Mouse (Mus musculus) A20 (cell line): Measurements from ENCODE around the gene Med20.
"Not testable (repeated sequence)": the region's sequence is repeated elsewhere in the genome, so short reads cannot be mapped to it uniquely, and the experiment has no call there.

ENCODE experiments used
- DNase-seq: peaks from one replicate; pipeline ENCODE4 v3.0.0-alpha.2; 2011; ENCODE audit warnings: low read depth, low spot score

Med20 gene

DNA sequence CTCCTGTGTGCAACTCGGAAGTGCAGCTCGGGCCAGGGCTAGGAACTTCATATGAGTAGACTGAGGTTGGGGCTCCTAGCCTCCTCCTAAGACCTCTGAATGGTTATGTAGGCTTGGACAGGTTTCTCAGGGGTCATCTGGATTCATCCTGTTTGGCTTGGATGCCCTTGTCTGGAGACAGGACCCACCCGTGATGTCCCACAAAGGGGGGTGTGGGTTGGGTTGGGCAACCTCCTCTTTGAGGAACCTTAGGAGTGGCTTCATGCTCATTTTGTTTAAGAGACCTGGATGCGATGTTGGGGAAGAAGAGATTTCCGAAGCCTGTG lies 14.6 kb upstream of the Med20 start:
- no peak for DNase-seq

DNA sequence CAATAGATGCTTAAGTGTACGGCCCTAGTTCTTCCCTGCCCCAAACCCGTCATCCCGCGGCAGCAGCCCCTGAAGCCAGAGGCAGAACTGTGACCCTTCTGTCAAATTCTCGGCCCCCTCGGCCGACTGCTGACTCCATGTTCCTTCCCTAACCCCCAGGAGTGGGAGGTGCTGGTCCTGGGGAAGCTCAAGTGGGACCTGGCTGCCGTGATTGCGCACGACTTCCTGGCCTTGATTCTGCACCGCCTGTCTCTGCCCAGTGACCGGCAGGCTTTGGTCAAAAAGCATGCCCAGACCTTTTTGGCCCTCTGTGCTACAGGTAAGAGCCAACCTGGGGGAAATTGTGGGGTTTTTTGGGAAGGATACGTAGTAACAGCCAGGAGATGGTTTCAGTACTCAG lies 14.1 kb upstream of the Med20 start:
- no peak for DNase-seq

DNA sequence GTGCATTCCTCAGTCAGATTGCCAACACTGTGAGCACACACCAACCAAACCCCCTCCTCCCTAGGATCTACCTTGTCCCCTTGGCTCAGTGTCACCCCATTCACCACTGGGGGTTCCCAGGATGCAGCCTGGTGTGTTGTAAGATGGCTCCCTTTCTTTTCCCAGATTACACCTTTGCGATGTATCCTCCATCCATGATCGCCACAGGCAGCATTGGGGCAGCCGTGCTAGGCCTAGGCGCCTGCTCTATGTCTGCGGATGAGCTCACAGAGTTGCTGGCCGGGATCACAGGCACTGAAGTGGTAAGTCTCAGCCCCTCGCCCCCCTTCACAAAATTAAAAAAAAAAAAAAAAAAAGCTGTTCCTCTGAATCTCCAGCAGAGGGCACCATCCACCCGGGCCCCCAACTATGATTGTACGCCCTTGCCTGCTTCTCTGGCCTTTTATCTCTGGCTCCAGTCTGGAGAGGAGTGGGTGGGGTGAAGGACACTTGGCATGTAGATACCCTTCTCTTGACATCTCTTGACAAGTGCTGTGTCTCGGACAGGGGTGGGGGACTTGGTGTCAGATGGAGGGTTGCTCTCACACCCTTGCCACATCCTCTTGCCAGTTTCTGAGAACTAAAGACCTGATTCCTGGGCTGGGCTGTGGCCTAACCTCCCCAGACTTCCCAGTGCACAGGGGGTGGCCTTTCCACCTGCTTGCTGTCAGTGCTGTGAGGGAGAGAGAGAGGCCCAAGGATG lies 13.4 kb upstream of the Med20 start:
- peak; percentile 61 for DNase-seq

DNA sequence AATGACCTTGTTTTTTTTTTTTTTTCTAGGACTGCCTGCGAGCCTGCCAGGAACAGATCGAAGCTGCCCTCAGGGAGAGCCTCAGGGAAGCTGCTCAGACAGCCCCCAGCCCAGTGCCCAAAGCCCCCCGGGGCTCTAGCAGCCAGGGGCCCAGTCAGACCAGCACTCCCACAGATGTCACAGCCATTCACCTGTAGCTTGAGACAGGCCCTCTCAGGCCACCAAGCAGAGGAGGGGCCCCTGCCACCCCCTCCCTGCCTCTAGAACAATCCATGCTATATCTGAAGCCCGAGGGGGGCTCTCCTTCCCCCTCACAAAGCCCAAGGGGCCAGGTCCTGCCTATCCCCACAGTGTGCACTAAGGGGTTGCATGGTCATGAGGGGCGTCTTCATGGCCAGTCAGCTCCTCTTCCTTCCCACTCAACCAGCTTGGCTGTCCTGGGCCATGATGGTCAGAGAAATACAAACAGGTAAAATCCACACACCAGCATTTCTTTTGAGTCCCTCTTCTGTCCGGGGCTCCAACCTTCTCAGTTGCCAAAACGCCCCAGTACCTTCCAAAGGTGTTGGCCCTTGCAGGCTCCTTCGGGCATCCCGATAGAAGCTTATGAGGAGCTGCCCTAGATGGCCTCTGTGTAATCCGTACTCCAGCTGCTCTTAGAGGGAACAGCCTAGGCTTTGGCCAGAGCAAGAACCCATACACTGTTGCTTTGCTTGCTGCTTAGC lies 12.6 kb upstream of the Med20 start:
- DNase-seq = not testable (repeated sequence)

DNA sequence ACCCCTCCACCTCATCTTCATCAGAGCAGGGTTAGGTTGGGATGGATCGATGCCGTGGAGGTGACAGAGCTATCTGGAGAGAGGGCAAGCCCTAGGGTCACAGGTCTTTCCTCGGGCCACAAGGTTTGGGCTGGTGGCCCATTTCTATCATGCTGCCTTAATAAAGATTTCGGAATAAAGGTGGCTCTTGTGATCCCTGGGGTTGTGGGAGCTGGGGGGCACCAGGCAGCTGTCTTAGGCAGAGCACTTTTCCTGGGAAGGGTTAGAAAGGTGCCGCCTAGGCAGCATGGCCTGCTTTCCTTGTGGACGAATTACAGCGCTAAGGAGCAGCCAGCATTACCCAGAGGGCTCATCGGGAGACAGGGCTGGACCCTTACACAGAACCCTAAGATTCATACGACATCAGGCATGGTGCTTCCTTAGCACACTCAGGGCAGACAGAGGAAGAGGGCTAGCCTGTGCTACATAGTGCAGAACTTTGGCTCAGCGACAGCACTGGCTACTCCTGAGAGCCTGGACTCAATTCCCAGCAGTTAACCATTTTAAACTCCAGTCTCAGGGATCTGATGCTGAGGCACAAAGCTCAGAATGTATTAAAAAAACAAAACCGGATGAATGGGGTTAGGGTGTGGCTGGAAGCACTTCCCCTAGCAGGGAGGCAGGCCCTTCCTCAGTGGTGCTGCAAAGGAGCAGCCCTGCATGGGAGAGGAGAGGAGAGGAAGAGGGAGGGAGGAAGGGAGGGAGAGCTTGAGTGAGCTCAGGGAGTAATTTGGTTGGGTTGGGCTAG lies 11.7 kb upstream of the Med20 start:
- peak; percentile 24 for DNase-seq

DNA sequence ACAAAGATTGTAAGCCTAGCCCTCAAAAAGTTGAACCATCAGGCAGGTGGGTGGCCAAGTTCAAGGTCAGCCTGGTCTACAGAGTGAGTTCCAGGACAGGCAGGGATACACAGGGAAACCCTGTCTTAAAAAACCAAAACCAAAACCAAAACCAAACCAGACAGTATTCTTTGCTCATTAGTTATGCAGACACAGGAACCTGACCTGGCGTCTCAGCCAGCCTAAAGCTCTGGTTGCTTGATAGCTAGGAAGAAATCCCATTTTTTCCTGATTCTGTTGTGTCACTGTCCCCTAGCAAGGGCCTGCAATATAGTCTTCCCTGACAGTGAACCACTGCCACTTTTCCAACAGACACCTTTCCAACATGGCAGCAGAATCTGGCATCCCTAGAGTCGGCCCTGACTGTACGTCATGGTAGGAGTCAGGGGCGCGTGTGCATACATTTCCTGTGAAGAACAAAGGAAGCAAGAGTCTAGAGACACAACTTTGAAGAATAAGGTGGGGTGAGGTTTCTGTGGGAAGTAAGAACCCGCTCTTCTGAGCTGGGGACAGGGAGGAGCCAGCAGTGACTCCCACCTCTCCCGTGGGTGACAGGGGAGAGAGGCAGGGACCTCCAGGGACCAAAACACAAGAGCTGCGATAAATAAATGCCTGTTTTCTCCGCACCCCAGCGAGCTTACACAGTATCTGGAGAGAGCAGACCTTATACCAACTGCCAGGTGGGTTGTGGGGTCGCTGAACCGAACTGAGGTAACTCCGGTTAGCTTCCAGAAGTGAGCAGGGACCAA lies 10.6 kb upstream of the Med20 start:
- no peak for DNase-seq

DNA sequence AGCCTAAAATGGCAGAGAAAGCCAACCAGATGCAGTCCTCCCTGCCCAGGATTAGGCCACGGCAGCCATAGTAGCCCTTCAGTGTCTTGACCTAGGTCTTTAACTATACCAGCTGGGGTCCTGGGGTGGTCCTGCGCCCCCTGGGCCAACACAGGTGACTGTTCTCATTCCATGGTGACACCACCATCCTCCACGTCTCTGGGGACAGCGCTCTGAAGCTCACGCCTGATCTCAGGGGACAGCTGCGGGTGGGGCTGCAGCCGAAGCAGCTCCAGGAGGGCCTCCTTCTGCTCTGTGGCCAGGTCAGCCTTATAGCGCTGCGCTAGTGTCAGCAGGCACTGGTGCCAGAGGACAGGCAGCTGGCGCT lies 10.0 kb upstream of the Med20 start:
- DNase-seq = no peak

DNA sequence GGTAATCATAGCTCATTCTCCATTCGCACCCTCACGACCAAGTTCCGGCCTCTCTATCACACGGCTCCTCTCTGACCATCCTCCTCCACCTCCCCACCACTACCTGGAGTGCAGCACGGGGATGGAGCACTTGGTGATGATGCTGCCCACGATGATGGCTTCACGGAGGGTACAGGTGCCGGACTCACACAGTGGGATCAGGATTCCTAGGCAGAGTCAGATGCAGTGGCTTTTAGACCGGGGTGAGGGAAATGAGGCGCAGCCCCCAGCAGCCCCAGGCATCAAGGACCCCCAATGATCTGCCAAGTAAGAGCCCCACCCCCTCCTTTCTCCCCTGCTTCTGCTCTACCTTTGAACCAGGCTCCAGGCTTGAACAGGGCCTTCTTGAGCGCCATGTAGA lies 9.1 kb upstream of the Med20 start:
- no peak for DNase-seq

DNA sequence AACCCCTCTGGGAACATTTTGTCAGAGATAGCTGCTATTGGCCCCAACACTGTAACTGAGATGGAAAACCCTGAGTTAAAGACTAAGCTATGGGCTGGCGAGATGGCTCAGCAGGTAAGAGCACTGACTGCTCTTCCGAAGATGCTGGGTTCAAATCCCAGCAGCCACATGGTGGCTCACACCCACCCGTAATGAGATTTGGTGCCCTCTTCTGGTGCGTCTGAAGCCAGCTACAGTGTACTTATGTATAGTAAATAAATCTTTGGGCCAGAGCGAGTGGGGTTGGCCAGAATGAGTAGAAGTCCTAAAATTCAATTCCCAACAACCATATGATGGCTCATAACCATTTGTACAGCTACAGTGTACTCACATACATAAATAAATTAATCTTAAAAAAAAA lies 5.2 kb upstream of the Med20 start:
- peak; percentile 54 for DNase-seq

DNA sequence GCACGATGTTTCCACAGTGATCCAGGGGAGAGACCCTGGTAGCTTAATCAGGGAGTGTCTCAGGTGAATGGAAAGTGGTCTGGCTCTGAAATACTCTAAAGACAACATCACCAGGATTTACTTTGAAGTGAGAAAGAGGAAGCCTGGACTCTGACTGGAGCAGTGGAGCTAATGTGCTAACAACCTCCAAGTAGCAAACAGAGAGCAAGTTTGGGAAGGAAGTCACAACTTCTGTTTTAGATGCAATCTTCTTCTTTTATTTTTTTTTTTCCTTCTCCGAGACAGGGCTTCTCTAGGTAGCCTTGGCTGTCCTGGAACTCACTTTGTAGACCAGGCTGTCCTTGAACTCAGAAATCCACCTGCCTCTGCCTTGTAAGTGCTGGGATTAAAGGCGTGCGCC lies 2.2 kb upstream of the Med20 start:
- no peak for DNase-seq

DNA sequence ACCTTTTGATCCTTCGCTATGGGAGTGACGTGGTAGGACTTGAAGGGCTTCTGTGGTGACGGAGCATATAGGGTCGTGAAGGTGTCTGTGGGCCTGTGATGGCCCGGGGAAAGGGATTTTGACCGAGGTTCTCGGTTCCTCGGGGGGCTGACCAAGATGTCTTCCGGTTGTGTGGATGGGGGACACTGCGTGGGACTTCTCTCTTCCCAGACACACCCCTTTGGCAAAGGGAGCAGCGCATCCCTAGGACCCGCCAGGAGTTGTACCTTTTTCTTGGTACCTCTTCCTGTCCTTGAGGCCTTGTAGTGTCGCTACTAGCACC lies 240 bp downstream of the Med20 start:
- no peak for DNase-seq

DNA sequence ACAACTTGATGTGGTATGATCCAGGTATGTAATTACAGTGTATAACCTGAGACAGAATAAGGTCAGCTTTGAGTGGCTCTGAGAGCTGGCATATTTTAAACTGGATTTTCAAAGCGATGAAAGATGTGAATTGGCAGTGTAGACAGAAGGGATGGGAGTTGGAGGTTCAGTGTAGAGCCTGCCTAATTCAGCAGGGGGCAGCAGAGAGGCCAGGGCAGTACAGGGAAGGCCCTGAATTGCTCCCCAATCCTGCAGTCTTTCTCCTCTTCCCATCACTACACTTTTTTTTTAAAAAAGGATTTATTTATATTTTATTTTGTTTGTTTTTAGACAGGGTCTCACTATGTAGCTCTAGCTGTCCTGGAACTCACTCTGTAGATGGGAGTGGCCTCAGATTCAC lies 2.6 kb downstream of the Med20 start:
- DNase-seq = peak; percentile 50

DNA sequence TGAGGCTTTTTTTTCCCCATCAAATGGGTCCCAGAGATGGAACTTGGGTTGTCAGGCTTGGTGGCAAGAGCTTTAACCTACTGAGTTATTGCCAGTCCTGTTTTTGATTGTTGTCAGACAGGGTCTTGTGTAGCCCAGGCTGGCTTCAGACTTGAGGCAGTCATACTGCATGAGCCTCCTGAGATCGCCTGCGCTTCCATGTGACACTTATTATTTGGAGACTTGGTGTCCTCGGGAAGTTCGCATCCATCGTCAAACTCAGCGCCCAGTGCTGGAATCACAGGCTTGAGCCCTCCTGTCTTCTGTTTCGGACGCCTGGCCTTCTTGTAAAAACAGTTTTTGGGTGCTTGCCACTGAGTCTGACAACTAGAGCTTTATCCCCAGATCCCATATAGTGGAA lies 4.7 kb downstream of the Med20 start:
- DNase-seq = no peak

DNA sequence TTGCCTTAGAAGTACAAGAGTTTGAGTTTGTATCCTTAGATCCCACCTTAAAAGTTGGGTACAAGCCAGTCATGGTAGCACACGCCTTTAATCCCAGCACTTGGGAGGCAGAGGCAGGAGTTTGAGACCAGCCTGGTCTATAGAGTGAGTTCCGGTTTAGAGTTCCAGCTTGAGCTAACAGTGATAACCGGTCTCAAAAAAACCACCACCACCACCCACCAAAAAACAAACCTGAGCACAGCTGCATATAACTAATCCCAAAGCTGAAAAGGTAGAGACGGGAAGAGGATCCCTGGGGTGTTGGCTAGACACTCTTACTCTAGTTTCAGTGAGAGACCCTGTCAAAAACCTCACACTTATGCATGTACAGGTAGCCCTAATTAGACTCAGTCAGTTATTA lies 5.3 kb downstream of the Med20 start:
- DNase-seq = no peak

DNA sequence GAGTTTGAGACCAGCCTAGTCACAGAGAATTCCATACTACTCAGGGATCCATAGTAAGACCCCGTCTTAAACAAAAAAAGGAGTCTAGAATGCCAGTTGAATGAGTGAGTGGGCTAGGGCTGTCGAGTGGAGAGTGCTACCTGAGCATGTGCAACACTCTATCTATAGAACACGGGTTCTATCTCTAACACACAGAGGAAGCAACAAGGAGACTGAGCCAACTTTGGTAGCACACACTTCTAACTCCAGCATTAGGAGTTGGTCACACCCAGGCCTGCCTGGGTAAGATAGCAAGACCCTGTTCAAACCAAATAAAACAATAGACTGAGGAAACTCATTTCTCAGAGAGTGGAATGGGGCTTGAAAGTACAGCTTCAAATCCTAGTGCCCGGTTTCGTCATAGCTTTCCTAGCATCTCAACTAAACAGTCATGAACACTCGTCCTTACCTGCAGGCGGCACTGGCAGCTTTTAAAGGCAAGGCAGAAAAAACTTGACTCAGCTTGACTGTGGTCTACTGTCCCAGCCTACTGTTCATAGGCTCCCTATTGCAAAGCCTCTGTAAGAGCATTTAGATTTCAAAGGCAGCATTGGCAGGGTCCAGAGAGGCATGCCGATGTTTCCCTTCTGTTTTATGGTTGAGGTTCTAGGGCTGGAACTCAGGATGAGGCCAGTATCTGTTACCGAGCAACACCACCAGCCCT lies 6.4 kb downstream of the Med20 start:
- no peak for DNase-seq

DNA sequence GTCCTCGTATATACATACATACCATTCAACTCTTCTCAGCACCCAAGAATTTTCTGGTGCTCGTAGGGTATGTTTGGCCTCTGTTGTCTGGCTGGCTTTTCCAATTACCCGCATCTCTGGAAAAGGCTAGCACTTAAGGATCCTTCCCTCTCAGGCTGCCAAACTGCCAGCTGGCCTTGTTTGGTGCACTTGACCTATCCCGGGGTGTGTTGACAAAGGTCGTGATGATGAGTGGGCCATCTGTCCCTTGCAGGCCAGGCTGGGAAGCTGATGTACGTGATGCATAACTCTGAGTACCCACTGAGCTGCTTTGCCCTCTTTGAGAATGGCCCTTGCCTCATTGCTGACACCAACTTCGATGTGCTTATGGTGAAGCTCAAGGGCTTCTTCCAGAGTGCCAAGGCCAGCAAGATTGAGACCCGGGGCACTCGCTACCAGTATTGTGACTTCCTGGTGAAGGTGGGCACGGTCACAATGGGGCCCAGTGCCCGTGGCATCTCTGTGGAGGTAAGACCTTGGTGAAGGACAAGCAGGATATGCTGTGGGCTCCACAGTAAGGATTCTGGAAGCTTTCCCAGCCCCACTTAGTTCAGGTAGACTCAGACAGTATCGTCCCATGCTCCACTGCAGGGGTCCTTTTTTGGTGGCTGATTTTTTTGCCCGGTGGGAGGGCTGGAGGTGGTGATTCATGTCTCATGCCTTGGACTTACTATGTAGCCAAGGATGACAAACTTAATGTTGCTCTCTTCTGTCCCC lies 7.4 kb downstream of the Med20 start:
- no peak for DNase-seq

DNA sequence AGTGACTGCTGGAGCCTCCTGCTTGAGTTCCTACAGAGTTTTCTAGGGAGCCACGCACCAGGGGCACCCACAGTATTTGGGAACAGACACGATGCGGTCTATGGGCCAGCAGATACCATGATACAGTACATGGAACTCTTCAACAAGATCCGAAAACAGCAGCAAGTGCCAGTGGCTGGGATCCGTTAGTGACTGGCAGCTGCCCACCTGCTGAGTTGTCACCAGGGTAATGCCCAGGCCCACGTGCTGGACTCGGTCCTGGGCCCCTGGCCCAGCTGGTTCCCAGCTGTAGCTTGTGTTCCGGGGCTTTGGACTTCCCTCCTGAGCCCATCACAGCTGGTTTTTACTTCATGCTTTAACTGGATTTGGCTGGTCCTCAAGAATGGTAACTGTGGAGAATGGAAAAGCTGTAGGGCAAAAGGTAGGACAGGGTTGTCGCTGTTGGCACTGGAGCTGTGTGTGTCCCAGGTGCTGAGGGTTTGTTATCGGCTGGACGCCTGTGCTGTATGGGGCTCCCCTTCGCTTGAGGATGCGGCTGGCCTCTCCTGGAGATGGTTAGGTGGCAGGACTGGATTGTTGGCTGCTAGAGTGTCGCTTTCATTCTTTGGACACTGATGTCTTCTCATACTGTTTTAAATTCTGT lies 11.7 kb downstream of the Med20 start:
- no peak for DNase-seq

DNA sequence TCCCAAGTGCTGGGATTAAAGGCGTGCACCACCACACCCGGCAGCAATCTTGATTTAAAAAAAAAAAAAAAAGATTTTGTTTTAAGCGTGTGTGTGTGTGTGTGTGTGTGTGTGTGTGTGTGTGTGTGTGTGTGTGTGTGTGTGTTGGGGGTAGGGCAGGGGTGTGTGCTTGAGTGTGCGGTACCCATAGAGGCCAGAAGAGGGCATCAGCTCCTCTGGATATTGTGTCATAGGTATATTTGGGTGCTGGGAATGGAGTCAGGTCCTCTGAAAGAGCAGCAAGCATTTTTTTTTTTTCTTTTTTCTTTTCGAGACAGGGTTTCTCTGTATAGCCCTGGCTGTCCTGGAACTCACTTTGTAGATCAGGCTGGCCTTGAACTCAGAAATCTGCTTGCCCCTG lies 13.2 kb downstream of the Med20 start:
- DNase-seq = not testable (repeated sequence)

DNA sequence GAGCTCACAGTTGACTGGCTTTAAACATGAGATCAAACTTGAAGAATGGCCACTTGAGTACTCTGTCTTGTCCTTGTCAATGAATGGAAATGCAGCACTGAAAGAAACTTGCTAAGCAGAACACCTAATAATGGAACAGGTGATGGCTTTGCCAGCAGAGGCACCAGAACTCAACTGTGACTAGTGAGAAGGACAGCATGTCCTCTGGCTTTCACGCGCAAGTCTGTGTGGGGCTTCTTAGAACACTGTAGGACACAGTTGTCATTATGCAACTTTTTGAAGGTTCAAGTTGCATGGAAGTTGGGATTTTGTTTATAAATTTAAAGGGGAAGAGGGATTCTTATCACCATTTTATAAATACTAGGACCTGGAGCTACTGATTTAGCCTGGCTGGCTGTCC lies 13.7 kb downstream of the Med20 start:
- no peak for DNase-seq

DNA sequence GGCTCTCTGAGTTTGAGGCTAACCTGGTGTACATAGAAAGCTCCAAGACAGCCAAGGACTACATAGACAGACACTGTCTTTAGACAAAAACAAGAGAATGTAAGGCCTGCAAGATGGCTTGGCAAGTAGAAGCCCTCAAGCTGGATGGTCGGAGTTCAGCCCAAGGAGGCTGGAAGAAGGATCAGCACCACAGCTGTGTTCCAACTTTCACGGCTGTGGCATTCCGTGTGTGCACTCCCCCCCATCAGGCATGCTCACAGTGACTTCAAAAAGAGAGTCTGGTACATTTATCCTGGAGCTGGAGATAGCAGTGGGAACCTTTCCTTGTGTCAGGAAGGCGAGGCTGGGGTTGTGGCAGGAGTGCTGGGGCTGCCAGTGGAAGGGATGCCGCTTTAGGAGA lies 14.6 kb downstream of the Med20 start:
- DNase-seq = no peak
